Mouse (Mus musculus) cerebral cortex, adult 2 months (tissue): ENCODE data around the gene Haus2.

Experiments
- WGBS: fragments of 180-500 bp; shearing (Covaris S2); methylation state at CpG from one replicate; pipeline ENCODE4 v1.1.7; 2018; 5-methylcytosine and 5-hydroxymethylcytosine counted together

The Haus2 gene

DNA sequence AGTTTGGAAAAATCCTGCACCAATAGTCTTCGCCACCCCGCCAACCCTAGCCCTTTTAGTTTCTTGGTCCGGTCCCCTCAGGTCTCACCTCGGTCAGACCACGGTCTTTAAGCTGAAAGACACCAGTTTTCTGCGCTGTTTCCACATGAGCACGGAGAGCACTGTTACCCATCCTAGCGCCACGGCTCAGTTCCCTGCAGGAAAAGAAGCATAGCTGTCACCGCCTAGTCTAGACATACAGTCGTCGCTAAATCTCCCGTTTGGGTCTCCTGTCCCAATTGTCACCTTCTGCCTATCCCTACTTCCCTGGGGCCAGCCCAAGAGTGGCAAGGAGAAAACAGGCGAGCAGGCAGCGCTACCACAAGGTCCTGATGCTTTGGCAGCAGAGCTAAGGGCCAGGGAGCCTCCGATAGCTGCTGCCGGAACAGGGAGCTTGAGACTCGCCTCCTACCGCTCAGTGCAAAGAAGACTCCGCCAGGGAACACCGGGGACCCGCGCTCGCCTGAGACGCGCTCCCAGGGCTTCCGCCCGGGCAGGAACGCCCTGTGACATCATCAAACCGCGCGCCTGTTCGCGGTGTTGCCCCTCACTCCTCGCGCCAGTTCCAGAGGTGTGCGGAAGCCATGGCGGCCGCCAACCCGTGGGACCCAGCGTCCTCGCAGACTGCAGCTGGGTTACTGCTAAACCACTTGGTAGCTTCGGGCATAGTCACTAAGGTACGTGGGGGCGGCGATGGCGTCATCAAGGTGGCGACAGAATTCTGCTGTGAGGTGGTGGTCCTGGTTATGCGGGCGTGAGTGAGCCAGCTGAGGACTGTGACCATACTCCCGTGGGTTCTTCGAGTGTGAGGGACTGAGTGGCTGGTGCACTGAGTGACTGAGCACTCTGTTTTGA lies at the start of gene Haus2, which contains the start of gene Lrrc57:
Gene Haus2 (plus strand): TSS at position 554 of the 894 bp plus-strand sequence.
Gene Lrrc57 (minus strand): TSS at position 691 of the 894 bp plus-strand sequence.
- WGBS: under 1% methylated on average over 52 of the region's 52 CpGs

DNA sequence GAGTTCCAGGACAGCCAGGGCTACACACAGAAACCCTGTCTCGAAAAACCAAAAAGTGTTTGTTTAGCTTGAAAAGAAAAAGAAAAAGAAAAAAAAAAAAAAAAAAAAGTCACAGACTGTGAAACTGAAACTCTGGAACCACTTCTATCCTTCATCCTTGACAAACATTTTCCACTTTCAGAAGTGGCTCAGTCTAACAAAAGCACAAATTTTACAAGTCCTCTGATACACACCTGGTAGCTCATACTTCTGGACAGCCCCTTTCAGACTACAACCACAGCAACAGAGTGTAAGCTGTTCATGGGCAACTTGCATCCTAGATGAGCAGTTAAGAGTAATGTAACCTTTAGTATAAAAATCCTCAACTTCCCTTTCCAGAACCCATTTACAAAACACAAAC lies 47.7 kb upstream of the Haus2 start:
- WGBS: 64% methylated on average over 1 of the region's 1 CpGs

DNA sequence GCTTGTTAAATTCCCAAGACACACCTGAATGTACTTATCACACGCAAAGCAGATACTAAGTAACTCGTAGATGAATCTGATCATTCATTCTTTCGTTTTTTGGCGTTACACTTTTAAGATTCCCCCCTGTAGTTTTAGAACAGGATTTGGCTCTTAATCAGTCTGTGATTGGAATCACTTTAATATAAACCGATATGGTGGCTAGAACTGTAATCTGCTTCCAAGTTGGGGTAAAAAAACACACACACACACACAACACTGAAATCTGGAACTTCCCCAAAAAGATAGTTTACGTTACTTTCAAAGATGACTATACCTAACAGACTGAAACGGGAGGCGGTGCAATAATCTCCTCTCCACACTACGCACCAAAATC lies 46.3 kb upstream of the Haus2 start:
- 19% methylated on average over 9 of the region's 9 CpGs for WGBS

DNA sequence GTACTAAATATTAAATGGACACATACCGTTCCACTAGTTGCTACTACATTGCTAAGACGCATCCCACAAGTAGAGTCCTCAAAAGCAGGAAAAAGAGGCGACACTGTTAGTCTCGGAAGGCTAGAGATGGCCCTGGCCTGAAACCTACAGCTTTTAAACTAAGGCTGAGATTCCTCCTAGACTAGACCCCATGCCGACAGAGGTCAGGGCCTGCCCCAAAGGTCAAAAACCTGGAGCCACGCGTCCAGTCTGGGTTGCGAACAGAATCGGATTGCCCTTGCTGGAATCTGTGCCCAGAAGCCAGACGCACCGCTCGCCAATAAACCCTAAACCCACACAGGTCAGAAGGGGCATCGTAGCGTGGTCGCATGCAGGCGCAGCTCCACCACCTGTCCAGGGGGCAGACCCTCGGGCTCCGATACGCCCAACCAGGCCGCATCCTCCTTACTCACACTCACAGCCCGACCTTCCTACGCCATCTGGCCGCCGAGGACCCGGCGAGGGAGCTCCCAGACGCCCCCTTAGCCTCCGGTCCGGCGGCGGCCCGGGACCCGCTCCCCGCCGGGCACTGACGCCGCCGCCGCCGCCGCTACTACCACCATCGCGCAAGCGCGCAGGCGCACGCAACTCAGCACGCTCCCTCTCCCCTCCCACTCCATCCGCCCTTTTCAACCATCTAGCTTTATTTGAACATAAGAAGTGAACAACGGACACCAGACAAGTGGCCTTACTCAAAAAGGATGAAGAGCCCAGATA lies 45.8 kb upstream of the Haus2 start, which contains the start of gene Zfp106:
Gene Zfp106 (minus strand): TSS at position 609 of the 756 bp plus-strand sequence.
- WGBS: under 1% methylated on average over 50 of the region's 50 CpGs

DNA sequence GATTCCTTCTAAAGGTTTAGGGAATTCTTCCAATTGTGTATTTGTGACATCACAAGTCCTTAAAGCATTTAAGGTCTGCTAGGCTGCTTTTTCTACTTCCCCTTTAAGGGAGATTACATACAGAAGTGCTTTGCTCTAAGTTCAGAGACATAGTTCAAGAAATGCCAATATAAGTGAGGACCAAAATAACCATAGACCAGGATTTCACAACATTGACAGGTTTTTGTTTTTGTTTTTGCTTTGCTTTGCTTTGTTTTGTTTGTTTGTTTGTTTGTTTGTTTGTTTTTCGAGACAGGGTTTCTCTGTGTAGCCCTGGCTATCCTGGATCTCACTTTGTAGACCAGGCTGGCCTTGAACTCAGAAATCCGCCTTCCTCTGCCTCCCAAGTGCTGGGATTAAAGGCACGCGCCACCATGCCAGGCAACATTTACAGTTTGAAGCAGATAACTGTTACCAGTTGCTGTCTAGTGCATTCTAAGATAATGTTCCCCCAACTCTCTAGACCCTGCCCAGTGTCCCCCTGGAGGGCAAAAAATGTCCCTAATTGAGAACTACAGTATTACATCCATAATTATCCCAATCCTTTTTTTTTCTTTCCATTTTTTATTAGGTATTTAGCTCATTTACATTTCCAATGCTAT lies 44.5 kb upstream of the Haus2 start:
- WGBS: 94% methylated on average over 4 of the region's 4 CpGs

GRCm38 (mm10) chr2:120565363-120565762 lies 43.8 kb upstream of the Haus2 start:
- 85% methylated on average over 2 of the region's 2 CpGs for WGBS

GRCm38 (mm10) chr2:120566886-120567797 lies 42.0 kb upstream of the Haus2 start, which contains the start of gene Snap23:
Gene Snap23 (plus strand): TSS chr2:120567671.
- WGBS: 1% methylated on average over 42 of the region's 42 CpGs

GRCm38 (mm10) chr2:120567798-120568320 lies 41.3 kb upstream of the Haus2 start:
- WGBS: under 1% methylated on average over 22 of the region's 22 CpGs

DNA sequence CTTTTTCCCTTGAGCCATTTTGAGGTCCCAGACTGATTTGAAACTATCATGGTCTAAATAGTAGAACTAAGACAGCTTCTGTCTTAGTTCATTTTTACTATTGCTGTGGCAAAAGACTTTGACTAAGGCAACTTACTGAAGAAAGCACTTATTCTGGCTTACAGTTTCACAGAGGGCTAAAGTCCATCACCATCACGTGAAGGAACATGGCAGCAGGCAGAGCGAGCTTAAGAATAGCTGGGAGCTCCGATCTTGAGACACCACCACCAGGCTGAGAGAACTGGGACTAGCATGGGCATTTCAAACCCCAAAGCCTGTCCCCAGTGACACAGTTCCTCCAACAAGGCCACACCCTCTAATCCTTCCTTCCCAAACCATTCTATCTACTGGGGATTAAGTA lies 38.1 kb upstream of the Haus2 start:
- 93% methylated on average over 3 of the region's 3 CpGs for WGBS

- WGBS: 84% methylated on average over 3 of the region's 3 CpGs
Observed at GRCm38 (mm10) chr2:120572161-120572560, 37.0 kb upstream of the Haus2 start.

DNA sequence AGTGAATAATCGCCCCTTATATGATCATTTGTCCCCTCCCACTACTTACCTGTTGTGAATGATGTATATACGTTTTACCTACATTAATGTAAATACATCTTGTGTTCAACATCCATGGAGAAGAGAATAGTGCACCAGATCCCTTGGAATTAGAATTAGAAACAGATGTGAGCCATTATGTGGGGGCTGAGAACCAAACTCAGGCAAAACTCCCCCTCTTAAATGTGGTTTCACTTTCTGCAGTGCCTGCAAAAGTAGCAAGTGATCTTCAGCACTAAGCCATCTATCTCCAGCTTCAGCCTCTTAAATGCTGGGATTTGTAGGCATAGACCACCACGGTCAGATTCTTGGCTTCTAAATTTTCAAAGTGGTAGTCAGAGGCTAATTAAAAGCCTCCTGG lies 34.1 kb upstream of the Haus2 start:
- 81% methylated on average over 3 of the region's 3 CpGs for WGBS

- WGBS: 83% methylated on average over 2 of the region's 2 CpGs
Observed at GRCm38 (mm10) chr2:120575978-120576377, 33.2 kb upstream of the Haus2 start.

DNA sequence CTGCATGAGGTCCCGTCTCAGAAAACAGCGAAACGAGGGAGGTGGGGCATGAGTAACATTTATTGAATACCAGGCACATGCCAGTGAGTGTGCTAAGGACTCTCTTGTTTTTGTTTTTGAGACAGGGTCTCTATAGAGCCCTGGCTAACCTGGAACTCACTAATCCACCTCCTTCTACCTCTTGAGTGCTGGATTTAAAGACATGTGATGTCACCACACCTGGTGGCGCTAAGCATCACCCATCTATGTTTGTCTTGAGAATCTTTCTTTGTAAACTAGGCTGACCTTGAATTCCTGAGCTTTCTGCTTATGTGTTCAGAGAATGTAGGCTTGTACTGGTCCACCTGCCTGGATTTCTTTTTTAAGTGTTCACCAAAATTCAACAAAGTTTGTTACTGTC lies 31.4 kb upstream of the Haus2 start:
- WGBS: 71% methylated on average over 4 of the region's 4 CpGs

DNA sequence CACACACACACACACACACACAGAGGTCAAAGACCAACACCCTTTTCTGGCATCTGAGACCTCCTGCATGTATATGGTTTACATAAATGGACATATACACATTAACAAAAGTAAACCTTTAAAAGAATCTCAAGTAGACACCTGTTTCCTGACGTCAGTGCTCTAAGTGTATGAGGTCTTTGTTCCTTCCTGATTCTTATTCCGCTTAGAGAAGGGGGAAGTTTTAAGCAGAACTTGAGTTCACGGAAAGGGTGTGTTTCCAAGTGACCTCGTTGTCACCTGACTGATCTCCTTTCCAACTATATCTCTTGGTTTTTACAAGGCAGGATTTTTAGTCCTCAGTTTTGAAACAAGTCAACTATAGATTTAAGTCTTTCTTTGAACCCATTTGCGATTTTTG lies 30.9 kb upstream of the Haus2 start:
- 69% methylated on average over 5 of the region's 5 CpGs for WGBS

DNA sequence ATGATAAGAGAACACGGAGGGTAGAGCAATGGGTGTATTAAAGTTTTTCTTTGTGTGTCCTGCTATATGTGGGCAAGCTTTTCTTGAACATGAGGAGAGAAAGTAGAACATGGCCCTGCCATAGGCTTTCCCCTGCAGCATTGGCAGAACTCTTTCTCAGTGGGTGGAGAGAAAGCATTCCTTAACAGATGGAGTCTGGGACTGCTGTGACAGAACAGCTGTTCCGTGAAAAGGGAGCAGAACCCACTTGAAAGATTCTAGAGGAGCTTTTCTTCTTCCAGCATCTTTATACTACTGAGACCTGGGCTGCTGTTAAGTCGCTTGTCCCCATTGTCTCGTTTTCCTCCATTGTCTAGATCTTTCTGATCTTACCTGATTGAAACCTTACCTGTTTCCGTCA lies 19.4 kb upstream of the Haus2 start:
- WGBS: 50% methylated on average over 5 of the region's 5 CpGs

DNA sequence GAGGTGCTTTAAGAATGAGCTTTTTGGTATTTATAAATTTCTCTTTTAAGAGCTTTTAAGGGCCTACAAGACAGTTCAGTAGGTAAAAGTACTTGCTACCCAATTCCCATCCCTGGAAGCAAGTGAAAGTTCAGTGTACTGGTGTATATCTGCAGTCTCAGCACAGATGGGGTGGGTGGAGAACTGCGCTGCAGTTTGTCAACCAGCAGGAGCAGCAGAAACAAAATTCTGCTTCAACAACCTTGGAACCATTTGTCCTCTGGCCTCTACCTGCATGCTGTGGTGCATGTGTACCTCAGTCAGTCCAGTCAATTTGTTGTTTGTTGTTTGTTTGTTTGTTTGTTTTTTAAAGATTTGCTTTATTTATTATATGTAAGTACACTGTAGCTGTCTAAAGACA lies 17.0 kb upstream of the Haus2 start:
- 71% methylated on average over 1 of the region's 1 CpGs for WGBS

DNA sequence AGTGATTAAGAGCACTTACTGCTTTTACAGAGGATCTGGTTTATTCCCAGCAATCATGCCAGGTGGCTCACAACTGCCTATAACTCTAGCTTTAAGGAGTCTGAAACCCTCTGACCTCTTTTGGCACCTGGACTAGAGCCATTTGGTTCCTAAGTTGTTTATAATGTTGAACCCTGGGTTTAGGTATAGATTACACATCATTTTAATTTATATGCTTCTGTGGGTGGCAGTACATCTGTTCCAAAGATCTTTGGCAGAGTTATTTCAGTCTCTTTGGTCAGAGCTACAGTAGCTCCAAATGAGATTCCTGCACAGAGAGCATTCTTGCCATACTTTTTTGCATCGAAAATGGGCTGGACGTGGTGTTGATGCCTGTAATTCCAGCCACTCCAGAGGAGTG lies 11.4 kb upstream of the Haus2 start:
- 57% methylated on average over 2 of the region's 2 CpGs for WGBS

GRCm38 (mm10) chr2:120599506-120599905 lies 9.7 kb upstream of the Haus2 start:
- 63% methylated on average over 4 of the region's 4 CpGs for WGBS

DNA sequence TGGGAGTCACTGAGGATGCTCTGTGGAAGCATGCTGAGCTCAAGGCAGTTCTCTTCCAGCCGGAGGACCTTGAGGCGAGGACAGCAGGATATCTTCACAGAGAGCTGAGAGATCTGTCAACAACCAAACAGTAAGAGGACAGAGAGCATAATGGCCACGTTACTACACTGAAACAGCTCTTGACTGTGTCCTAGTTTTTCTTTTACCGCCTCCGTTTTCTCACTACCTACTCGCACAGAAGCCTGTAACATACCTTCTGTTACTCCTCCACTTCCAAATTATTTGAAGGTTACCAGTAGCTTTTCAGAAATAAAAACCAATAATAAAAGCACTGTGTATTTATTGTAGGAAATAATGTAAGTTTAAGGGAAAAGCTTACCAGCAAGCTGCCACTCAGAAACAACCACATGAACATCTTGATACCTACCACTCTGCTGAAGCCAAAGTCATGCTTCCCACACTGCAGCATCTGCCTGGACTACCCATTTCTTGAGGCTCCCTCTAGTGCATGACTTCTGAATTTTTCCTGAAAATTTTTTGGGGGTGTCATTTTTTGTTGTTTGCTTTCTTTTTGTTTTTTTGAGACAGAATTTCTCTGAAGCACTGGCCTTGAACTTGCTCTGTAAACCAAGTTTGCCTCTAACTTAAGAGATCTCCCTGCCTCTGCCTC lies 3.0 kb upstream of the Haus2 start:
- WGBS: 60% methylated on average over 6 of the region's 6 CpGs
